Mouse (Mus musculus): Measurements from ENCODE around the gene Sf1.

Gene Sf1

GRCm38 (mm10) chr19:6419805-6420310, 56.4 kb downstream of the Sf1 start:
- DNase-seq (ENCODE audit: low spot score in 2 of 2) = no peak

- DNase-seq (ENCODE audit: low spot score in 2 of 2) = peak; percentile 58
These were observed 57.2 kb downstream of the Sf1 start for GRCm38 (mm10) chr19:6420481-6421210.

- peak; percentile 77 to 80 for DNase-seq (ENCODE audit: low spot score in 2 of 2)
These were observed 57.7 kb downstream of the Sf1 start for GRCm38 (mm10) chr19:6421211-6421590.

GRCm38 (mm10) chr19:6422014-6422413, 58.5 kb downstream of the Sf1 start:
- DNase-seq (ENCODE audit: low spot score in 2 of 2) = no peak

- peak; percentile 65 to 74 for DNase-seq (ENCODE audit: low spot score in 2 of 2)
These were observed 59.8 kb downstream of the Sf1 start for GRCm38 (mm10) chr19:6423241-6423640.

GRCm38 (mm10) chr19:6424137-6424881, 60.8 kb downstream of the Sf1 start:
- no peak for DNase-seq (ENCODE audit: low spot score in 2 of 2)

GRCm38 (mm10) chr19:6425595-6425994, 62.1 kb downstream of the Sf1 start:
- DNase-seq (ENCODE audit: low spot score in 2 of 2) = no peak

GRCm38 (mm10) chr19:6426703-6427500, 63.4 kb downstream of the Sf1 start:
- DNase-seq (ENCODE audit: low spot score in 2 of 2) = no peak
